ENCODE assay signal across 32 mouse cellular contexts in genomic region chr3:58238111-58238510, GRCm38 (mm10).
"Had no signal": no experiment of that assay in that cellular context is flagged by ENCODE, and none has a peak within 500 bp of the region (broad histone marks: within the 10 kb centered on the region; RNA-seq: fewer than 3 reads in every experiment).

No protein-coding gene starts in this region.

- H3K9me3 ChIP-seq: limb, embryonic 10.5 days; limb, embryonic 15.5 days; liver, embryonic 13.5 days; liver, embryonic 15.5 days; lung, embryonic 15.5 days; midbrain, embryonic 10.5 days; midbrain, embryonic 12.5 days; midbrain, embryonic 15.5 days; neural tube, embryonic 12.5 days had no signal

- H3K27me3 ChIP-seq: limb, embryonic 12.5 days; limb, embryonic 13.5 days; limb, embryonic 15.5 days; liver, embryonic 13.5 days; liver, embryonic 15.5 days; lung, embryonic 15.5 days; megakaryocyte, embryonic 14.5 days; midbrain, embryonic 12.5 days; midbrain, embryonic 13.5 days; midbrain, embryonic 15.5 days; neural tube, embryonic 12.5 days had no signal

- H3K4me1 ChIP-seq: limb, embryonic 13.5 days; limb, embryonic 15.5 days; liver, embryonic 13.5 days; liver, embryonic 15.5 days; lung, embryonic 15.5 days; megakaryocyte, embryonic 14.5 days; midbrain, embryonic 10.5 days; midbrain, embryonic 12.5 days; midbrain, embryonic 13.5 days; midbrain, embryonic 15.5 days; neural tube, embryonic 12.5 days had no signal

- H3K4me2 ChIP-seq: limb, embryonic 12.5 days; limb, embryonic 13.5 days; limb, embryonic 15.5 days; liver, embryonic 11.5 days; liver, embryonic 13.5 days; liver, embryonic 15.5 days; lung, embryonic 14.5 days; lung, embryonic 15.5 days; midbrain, embryonic 11.5 days; midbrain, embryonic 12.5 days; midbrain, embryonic 13.5 days; midbrain, embryonic 15.5 days; neural tube, embryonic 12.5 days had no signal

- H3K27ac ChIP-seq: left cerebral cortex, adult 2 months; limb, embryonic 10.5 days; limb, embryonic 12.5 days; limb, embryonic 13.5 days; limb, embryonic 15.5 days; liver, embryonic 13.5 days; liver, embryonic 14.5 days; liver, embryonic 15.5 days; lung, embryonic 15.5 days; macrophage; midbrain, embryonic 10.5 days; midbrain, embryonic 12.5 days; midbrain, embryonic 13.5 days; midbrain, embryonic 15.5 days; neural tube, embryonic 12.5 days had no signal

- ATAC-seq: liver, postnatal 0 days; lung, postnatal 0 days; midbrain, embryonic 13.5 days; midbrain, embryonic 15.5 days; midbrain, embryonic 16.5 days had no signal

- H3K36me3 ChIP-seq: limb, embryonic 10.5 days; limb, embryonic 12.5 days; limb, embryonic 13.5 days; limb, embryonic 15.5 days; liver, embryonic 13.5 days; liver, embryonic 15.5 days; lung, embryonic 15.5 days; midbrain, embryonic 10.5 days; midbrain, embryonic 12.5 days; midbrain, embryonic 13.5 days; midbrain, embryonic 15.5 days; neural tube, embryonic 12.5 days had no signal

- H3K9ac ChIP-seq: limb, embryonic 12.5 days; limb, embryonic 13.5 days; limb, embryonic 15.5 days; liver, embryonic 13.5 days; liver, embryonic 14.5 days; liver, embryonic 15.5 days; liver, postnatal 0 days; lung, embryonic 14.5 days; lung, embryonic 15.5 days; midbrain, embryonic 12.5 days; midbrain, embryonic 13.5 days; midbrain, embryonic 15.5 days; neural tube, embryonic 12.5 days had no signal

- DNase-seq: left cerebral cortex, postnatal 4 days; liver; liver, embryonic 13.5 days; liver, postnatal 0 days; lung, adult 18-20 months; lung, adult 2 months; lung, embryonic 14.5 days; lung, postnatal 10 days; lung, postnatal 14 days; lung, postnatal 36 days; lung, postnatal 4 days; midbrain, embryonic 14.5 days had no signal

- H3K4me3 ChIP-seq: left cerebral cortex, adult 2 months; limb, embryonic 10.5 days; limb, embryonic 12.5 days; limb, embryonic 13.5 days; limb, embryonic 15.5 days; liver, embryonic 13.5 days; liver, embryonic 15.5 days; lung, embryonic 15.5 days; megakaryocyte, embryonic 14.5 days; midbrain, embryonic 10.5 days; midbrain, embryonic 12.5 days; midbrain, embryonic 13.5 days; midbrain, embryonic 15.5 days; myocyte; neural tube, embryonic 12.5 days had no signal
